Mouse (Mus musculus): ENCODE results near the gene Anxa11.

GRCm38 (mm10) chr14:25848237-25848636 is 6.3 kb downstream of the Anxa11 start:
- TF ChIP-seq CTCF (IDR thresholded peaks at IDR 0.05; ENCODE audit: insufficient read depth, low read depth, low read length) = no peak
- TF ChIP-seq POLR2A (IDR thresholded peaks at IDR 0.05; ENCODE audit: insufficient read depth, low read depth, low read length) = no peak

All from olfactory bulb, adult 2 months (tissue).